Mouse (Mus musculus) hindbrain, embryonic 13.5 days (tissue): ENCODE data around the gene Gm20458. TPM values are rescaled to one million over a fixed set of nuclear protein-coding genes. Genes with fewer than 3 reads are reported as not detected.

Experiments used
- ATAC-seq: fragments of 200-750 bp; cut with Nextera tagmentation; 2 replicates; pipeline ENCODE4 v1.8.0; 2017; ENCODE audit warnings: moderate TSS enrichment; ENCODE audit not compliant: low FRiP score
- H3K27ac ChIP-seq: fragments of 300-500 bp; sonication (generic); 2 replicates; pipeline ENCODE4 v1.5.1; 2015; ENCODE audit warnings: inconsistent platforms, mild to moderate bottlenecking, moderate library complexity
- H3K27me3 ChIP-seq: fragments of 300-500 bp; sonication (generic); 2 replicates; pipeline ENCODE4 v1.6.1; 2015; ENCODE audit warnings: mild to moderate bottlenecking, inconsistent platforms
- H3K36me3 ChIP-seq: fragments of 300-500 bp; sonication (generic); 2 replicates; pipeline ENCODE4 v1.6.1; 2015; ENCODE audit warnings: mild to moderate bottlenecking, inconsistent platforms
- H3K4me1 ChIP-seq: fragments of 300-500 bp; sonication (generic); replicated peaks from 2 replicates; pipeline ENCODE4 v1.6.1; 2015; ENCODE audit warnings: inconsistent platforms
- H3K4me2 ChIP-seq: fragments of 300-500 bp; sonication (generic); 2 replicates; pipeline ENCODE4 v1.6.1; 2015; ENCODE audit warnings: inconsistent platforms, mild to moderate bottlenecking, moderate library complexity
- H3K4me3 ChIP-seq: fragments of 300-500 bp; sonication (generic); 2 replicates; pipeline ENCODE4 v1.5.1; 2015; ENCODE audit warnings: mild to moderate bottlenecking, inconsistent platforms
- H3K9ac ChIP-seq: fragments of 300-500 bp; sonication (generic); 2 replicates; pipeline ENCODE4 v1.6.1; 2015; ENCODE audit warnings: mild to moderate bottlenecking, inconsistent platforms
- H3K9me3 ChIP-seq: fragments of 300-500 bp; sonication (generic); 2 replicates; pipeline ENCODE4 v1.6.1; 2016; ENCODE audit warnings: inconsistent platforms
- WGBS: fragments of 180-500 bp; shearing (Covaris S2); methylation state at CpG from one replicate; pipeline ENCODE4 v1.1.7; 2015; 5-methylcytosine and 5-hydroxymethylcytosine counted together
- polyA plus RNA-seq: library from polyadenylated mRNA; unstranded; fragments of >200 nt; fragmentation: Nextera tagmentation; extraction: Ambion mirVana; gene quantifications from 2 replicates; pipeline ENCODE4 v1.2.1, GENCODE M21; 2015

The Gm20458 gene
- 5.0 and 5.9 TPM in 2 replicates for polyA plus RNA-seq

DNA sequence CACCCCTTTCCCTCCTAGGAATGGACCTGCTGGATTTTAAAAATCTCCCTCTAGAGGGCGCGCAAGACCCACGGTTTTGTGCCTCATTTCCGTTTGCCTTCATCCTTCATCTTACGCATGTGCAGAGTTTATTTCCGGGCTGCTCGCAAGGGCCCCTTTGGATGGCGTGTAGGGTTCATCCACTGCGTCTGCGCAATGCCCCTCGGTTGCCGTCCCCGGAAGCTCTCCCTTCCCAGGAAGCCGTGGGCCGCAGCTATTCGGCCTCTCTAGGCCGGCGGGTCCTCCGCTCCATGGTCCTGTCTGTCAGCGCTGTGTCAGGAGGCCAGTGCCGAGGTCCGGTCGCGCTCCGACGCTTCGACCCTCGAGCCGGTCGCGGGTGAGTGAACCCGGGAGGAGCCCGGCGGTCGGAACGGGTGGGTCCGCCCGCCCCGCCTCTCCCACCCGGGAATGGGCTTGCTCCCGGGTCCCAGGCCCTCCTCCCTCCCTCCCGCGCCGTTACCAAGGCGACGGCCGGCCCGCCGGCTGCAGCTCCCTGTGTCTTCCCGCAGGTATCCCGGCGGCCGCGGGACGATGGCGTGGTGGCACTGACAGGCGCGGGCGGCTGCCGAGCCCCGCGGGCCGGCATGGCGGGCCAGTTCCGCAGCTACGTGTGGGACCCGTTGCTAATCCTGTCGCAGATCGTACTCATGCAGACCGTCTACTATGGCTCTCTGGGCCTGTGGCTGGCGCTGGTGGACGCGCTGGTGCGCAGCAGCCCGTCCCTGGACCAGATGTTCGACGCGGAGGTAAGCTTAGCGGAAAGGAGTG lies at the start of gene Gm20458:
Gene Gm20458 (plus strand): TSS at position 223 of the 807 bp plus-strand sequence.
- Histone ChIP-seq H3K9ac (peak within 1 kb of the TSS; percentile 89), H3K36me3 (peaks cover 32% of the 10 kb centered on the region), H3K4me1 (peaks cover 28% of the 10 kb centered on the region), H3K27me3 (no peaks in the 10 kb centered on the region), H3K9me3 (no peaks in the 10 kb centered on the region), H3K4me2 (peak within 1 kb of the TSS; percentile 82), H3K4me3 (peak within 1 kb of the TSS; percentile 93), H3K27ac (peak within 1 kb of the TSS; percentile 94)
- under 1% methylated on average over 76 of the region's 79 CpGs for WGBS
- peak; percentile 98 for ATAC-seq

DNA sequence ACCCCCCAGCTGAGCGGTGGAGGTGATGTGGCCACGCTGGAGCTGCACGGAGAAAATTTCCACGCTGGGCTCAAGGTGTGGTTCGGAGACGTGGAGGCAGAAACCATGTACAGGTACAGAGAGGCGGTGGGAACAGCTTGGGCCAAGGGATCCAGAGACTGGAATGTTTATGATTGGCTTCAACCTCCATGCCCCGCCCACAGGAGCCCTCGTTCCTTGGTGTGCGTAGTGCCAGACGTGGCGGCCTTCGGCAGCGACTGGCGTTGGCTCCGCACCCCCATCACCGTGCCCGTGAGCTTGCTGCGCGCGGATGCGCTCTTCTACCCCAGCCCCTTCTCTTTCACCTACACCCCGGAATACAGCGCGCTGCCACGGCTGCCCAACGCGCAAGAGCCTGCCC lies 46.6 kb upstream of the Gm20458 start:
- no peak for ATAC-seq
- Histone ChIP-seq H3K36me3 (no peaks in the 10 kb centered on the region), H3K4me3 (peak overlapping the region; percentile 24), H3K9me3 (no peaks in the 10 kb centered on the region), H3K27me3 (peaks cover 38% of the 10 kb centered on the region), H3K27ac (no peak overlapping the region), H3K4me1 (0 out of 2 replicates have a peak, but pooled peaks cover 4% of the 10 kb centered on the region), H3K9ac (peak overlapping the region; percentile 49), H3K4me2 (peak overlapping the region; percentile 47)
- 28% methylated on average over 28 of the region's 28 CpGs for WGBS

DNA sequence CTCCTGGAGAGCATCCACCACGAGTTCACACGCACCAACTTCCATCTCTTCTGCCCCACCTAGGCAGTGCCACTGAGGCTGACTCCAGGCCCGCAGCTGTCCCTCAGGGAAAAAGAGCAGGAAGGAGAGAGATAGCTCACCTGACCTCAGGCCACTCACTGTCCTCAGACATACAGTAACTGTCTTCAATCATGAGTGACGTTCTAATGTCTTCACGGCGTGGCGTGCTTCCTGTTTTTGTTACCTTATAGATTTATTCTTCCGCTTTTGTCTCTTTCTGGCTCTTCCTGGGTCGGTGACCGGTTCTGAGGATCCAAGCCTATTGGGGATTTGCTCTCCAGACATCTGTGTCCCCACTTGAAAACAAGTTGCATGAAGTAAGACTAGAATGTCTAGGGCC lies 46.2 kb upstream of the Gm20458 start:
- H3K27ac ChIP-seq = no peak overlapping the region
- WGBS = 80% methylated on average over 10 of the region's 10 CpGs
- 0 out of 2 replicates have a peak, but pooled peaks cover 4% of the 10 kb centered on the region for H3K4me1 ChIP-seq
- no peaks in the 10 kb centered on the region for H3K36me3 ChIP-seq
- peaks cover 35% of the 10 kb centered on the region for H3K27me3 ChIP-seq
- H3K9me3 ChIP-seq = no peaks in the 10 kb centered on the region
- ATAC-seq = no peak
- H3K4me2 ChIP-seq = peak overlapping the region; percentile 47
- peak overlapping the region; percentile 24 for H3K4me3 ChIP-seq
- H3K9ac ChIP-seq = peak overlapping the region; percentile 49

DNA sequence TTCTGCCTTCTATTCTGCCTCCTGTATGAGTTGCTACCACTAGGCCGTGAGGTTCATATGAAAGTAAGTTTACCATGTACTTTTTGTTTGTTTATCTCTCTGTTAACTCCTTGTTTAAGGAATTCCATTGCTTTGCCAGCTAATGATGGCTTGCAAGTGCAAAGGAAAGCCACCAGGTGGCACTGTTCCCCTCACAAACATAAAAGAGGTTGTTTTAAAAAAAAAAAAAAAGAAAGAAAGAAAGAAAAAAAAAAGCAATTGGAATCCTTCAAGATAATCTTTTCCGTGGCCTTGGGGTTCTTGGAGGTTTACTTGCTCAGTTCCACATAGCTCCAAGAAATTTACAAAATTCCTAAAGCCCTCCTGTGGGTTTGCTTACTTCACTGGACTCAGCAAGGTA lies 43.6 kb upstream of the Gm20458 start:
- H3K4me2 ChIP-seq = no peak overlapping the region
- H3K27ac ChIP-seq = no peak overlapping the region
- H3K27me3 ChIP-seq = peaks cover 20% of the 10 kb centered on the region
- no peak overlapping the region for H3K4me3 ChIP-seq
- H3K36me3 ChIP-seq = no peaks in the 10 kb centered on the region
- no peaks in the 10 kb centered on the region for H3K9me3 ChIP-seq
- WGBS = 2% methylated on average over 2 of the region's 2 CpGs
- ATAC-seq = no peak
- H3K4me1 ChIP-seq = 0 out of 2 replicates have a peak, but pooled peaks cover 4% of the 10 kb centered on the region
- no peak overlapping the region for H3K9ac ChIP-seq

DNA sequence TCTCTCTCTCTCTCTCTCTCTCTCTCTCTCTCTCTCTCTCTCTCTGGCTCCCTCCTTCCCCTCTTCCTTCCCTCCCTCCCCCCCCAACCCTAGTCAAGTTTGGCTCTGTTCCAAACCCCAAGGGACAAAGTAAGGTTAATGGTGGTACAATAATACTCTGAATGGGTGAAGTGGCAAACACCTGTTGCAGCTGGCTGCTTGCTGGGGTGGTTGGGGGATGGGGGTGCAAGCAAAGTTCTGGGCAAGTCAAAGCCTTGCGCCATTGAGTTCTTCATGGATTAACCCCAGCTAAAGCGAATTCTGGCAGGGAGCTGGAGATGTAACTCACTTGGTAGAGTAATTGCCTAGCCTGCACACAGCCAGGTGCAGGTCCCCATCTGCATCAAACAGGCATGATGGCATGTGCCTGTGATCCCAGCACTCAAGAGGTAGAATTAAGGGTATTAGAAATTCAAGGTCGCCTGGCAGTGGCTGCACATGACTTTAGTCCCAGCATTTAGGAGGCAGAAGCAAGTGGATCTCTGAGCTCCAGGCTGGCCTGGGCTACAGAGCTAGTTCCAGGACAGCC lies 42.4 kb upstream of the Gm20458 start:
- no peak for ATAC-seq
- peaks cover 20% of the 10 kb centered on the region for H3K27me3 ChIP-seq
- no peaks in the 10 kb centered on the region for H3K9me3 ChIP-seq
- no peak overlapping the region for H3K9ac ChIP-seq
- WGBS = 21% methylated on average over 3 of the region's 3 CpGs
- no peak overlapping the region for H3K4me3 ChIP-seq
- H3K4me1 ChIP-seq = 0 out of 2 replicates have a peak, but pooled peaks cover 4% of the 10 kb centered on the region
- H3K27ac ChIP-seq = no peak overlapping the region
- H3K4me2 ChIP-seq = no peak overlapping the region
- H3K36me3 ChIP-seq = no peaks in the 10 kb centered on the region

DNA sequence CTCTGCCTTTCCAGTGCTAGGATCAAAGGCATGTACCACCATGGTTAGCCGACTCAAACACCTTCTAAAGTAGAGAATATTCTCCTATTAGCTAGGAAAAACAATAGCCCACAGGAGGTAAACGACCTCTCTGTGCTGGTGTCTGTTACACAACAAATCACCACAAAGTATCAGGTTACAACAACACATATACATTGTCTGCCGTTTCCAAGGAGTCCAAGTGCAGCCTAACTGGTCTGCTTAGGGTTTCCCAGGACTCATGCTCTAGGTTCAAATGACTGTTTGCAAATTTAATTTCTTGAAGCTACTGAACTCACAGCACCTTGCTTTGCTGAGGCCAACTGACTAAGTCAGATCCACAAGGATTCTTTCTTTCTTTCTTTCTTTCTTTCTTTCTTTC lies 41.3 kb upstream of the Gm20458 start:
- no peak overlapping the region for H3K4me3 ChIP-seq
- H3K9ac ChIP-seq = no peak overlapping the region
- H3K4me2 ChIP-seq = no peak overlapping the region
- no peaks in the 10 kb centered on the region for H3K36me3 ChIP-seq
- no peaks in the 10 kb centered on the region for H3K9me3 ChIP-seq
- no peak for ATAC-seq
- peaks cover 10% of the 10 kb centered on the region; the same call in 1 of the 2 replicates for H3K27me3 ChIP-seq
- H3K4me1 ChIP-seq = no peaks in the 10 kb centered on the region
- no peak overlapping the region for H3K27ac ChIP-seq
- 3% methylated on average over 3 of the region's 3 CpGs for WGBS

DNA sequence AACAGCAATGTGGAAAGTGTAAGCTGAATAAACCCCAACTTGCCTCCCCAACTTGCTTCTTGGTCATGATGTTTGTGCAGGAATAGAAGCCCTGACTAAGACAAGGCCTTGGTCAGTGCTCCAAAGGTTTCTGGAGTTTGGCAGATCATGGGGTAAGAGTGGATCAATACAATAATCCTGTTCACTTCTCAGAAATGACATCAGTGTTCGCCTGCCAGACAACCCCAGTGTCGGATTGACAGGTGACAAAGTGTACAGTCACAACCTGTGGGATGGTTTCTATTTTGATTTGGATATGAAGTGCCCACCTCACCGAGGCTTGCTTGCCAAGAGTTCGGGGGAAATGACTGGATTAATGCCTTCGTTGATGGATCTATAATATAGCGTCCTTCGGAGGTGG lies 39.5 kb upstream of the Gm20458 start:
- H3K4me3 ChIP-seq = no peak overlapping the region
- H3K9me3 ChIP-seq = no peaks in the 10 kb centered on the region
- no peaks in the 10 kb centered on the region for H3K36me3 ChIP-seq
- no peak overlapping the region for H3K27ac ChIP-seq
- H3K4me2 ChIP-seq = no peak overlapping the region
- H3K27me3 ChIP-seq = peaks cover 4% of the 10 kb centered on the region; the same call in 1 of the 2 replicates
- WGBS = 94% methylated on average over 7 of the region's 7 CpGs
- no peaks in the 10 kb centered on the region for H3K4me1 ChIP-seq
- no peak overlapping the region for H3K9ac ChIP-seq
- no peak for ATAC-seq

DNA sequence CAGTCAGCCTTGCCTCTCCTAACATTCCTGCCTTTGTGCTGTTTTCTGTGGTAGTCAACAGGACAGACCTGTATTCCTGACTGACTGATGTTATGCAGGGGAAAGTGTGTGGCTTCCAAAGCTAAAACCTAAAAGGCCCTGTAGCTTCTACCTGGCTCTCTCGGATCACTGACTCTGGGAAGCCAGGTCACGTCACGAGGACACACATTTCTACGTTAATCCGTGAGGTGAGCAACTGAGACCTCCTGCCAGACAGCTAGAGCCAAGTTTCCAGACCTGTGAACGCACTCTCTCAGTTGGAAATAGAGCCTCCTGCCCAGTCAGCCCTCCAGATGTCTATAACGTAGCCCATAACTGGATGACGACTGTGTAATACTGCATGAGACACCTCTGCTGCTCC lies 38.8 kb upstream of the Gm20458 start:
- H3K36me3 ChIP-seq = no peaks in the 10 kb centered on the region
- no peak for ATAC-seq
- no peaks in the 10 kb centered on the region for H3K9me3 ChIP-seq
- H3K4me3 ChIP-seq = no peak overlapping the region
- peaks cover 4% of the 10 kb centered on the region; the same call in 1 of the 2 replicates for H3K27me3 ChIP-seq
- no peak overlapping the region for H3K4me2 ChIP-seq
- no peak overlapping the region for H3K27ac ChIP-seq
- H3K9ac ChIP-seq = no peak overlapping the region
- no peaks in the 10 kb centered on the region for H3K4me1 ChIP-seq
- 94% methylated on average over 8 of the region's 8 CpGs for WGBS

DNA sequence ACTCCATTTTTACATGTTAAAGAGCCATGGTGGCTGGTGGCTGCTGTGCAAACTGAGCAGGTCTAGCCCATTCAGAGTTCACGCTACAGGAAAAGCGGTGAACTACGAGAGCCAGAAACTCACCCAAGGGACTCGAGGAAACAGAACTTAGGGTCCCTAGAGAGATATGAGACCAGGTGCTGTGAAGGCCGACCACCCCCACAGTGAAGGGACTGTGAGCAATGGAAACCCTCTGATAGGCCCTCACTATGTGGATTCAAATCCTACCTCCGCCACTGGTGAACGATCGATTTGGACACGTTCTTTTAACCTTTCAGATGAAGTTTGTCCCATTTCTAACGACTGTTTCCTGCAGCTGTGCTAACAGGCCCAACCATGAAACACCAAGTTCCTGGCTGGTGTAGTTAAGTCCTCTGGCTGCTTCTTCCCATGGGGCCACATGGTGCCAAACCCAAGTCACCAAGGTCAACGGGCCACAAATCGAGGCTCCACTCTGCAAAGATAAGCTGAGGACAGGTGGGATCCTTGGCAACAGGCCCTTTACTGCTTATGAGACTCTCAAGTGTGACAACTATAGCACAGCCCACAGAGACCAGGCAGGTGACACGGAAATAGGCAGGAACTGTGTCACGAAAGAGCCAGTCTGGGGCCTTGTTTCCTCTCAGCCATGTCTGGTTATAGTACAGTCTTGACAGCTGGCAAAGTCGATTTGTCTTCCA lies 37.9 kb upstream of the Gm20458 start:
- WGBS = 92% methylated on average over 15 of the region's 15 CpGs
- no peaks in the 10 kb centered on the region for H3K36me3 ChIP-seq
- no peak overlapping the region for H3K4me3 ChIP-seq
- ATAC-seq = no peak
- H3K27me3 ChIP-seq = peaks cover 4% of the 10 kb centered on the region; the same call in 1 of the 2 replicates
- no peak overlapping the region for H3K27ac ChIP-seq
- H3K9ac ChIP-seq = no peak overlapping the region
- H3K9me3 ChIP-seq = no peaks in the 10 kb centered on the region
- no peaks in the 10 kb centered on the region for H3K4me1 ChIP-seq
- no peak overlapping the region for H3K4me2 ChIP-seq

DNA sequence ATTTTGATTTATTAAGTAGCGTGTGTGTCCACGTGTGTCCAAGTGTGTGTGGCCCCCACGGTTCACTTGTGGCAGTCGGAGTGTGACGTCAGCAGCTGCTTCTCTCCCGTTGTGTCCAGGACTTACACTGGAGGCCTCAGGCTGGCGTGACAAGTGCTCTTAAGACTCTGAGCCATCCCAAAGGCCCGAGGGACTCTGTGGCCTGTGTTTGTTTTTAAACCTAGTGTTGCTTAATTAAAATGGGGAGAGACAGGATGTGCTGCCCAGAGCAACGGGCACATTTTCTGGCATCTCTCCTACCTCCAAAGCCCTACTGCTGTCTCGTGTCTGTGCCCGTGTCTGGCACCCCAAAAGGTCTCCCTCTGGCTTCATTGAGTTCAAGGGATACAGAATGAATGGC lies 37.3 kb upstream of the Gm20458 start:
- H3K27me3 ChIP-seq = peaks cover 4% of the 10 kb centered on the region; the same call in 1 of the 2 replicates
- no peaks in the 10 kb centered on the region for H3K9me3 ChIP-seq
- ATAC-seq = no peak
- no peak overlapping the region for H3K9ac ChIP-seq
- no peaks in the 10 kb centered on the region for H3K36me3 ChIP-seq
- H3K4me2 ChIP-seq = no peak overlapping the region
- no peaks in the 10 kb centered on the region for H3K4me1 ChIP-seq
- H3K4me3 ChIP-seq = no peak overlapping the region
- H3K27ac ChIP-seq = no peak overlapping the region
- 86% methylated on average over 11 of the region's 11 CpGs for WGBS

DNA sequence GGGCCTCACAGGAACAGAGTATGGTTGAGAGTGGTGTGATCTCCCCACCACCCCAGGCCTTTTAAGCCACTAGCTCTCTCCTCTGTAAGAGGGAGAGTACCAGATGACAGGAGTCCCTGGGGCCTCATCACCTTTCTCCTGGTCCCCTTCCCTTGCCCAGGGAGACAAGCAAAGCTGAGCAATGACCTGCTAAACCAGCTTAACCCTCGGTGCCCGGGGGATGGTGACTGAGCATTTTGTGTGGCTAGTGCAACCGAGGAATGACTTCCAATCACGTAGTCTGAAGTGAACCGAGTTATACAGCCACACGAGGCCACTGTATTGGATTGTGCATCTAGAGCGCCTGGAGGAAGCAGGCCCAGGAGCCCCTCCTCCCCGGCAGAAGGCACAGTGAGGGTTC lies 36.4 kb upstream of the Gm20458 start:
- no peaks in the 10 kb centered on the region for H3K9me3 ChIP-seq
- ATAC-seq = no peak
- H3K27ac ChIP-seq = no peak overlapping the region
- 91% methylated on average over 8 of the region's 8 CpGs for WGBS
- no peak overlapping the region for H3K9ac ChIP-seq
- no peaks in the 10 kb centered on the region for H3K36me3 ChIP-seq
- H3K4me3 ChIP-seq = no peak overlapping the region
- no peak overlapping the region for H3K4me2 ChIP-seq
- peaks cover 1% of the 10 kb centered on the region; the same call in 1 of the 2 replicates for H3K27me3 ChIP-seq
- no peaks in the 10 kb centered on the region for H3K4me1 ChIP-seq

DNA sequence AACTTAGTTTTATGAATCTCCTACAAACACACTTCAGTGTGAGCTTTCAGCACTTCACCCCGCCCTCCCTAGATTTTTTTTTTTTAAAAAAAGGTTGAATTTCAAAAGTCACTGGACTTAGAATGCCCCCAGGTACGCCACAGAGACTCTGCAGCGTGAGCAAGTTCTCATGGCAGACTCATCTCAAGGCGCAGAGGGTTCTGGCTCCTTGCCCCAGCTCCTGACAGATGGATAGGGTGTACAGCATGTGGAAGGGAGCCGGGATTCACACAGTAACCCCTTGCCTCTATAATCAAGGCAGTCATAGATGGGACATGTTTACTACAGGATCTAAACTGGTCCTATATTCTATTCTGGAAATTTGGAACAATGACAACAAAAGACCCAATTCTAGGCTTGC lies 35.4 kb upstream of the Gm20458 start:
- WGBS = 89% methylated on average over 5 of the region's 5 CpGs
- Histone ChIP-seq H3K9ac (no peak overlapping the region), H3K27me3 (peaks cover 6% of the 10 kb centered on the region; the same call in 1 of the 2 replicates), H3K27ac (no peak overlapping the region), H3K9me3 (no peaks in the 10 kb centered on the region), H3K4me2 (no peak overlapping the region), H3K36me3 (no peaks in the 10 kb centered on the region), H3K4me1 (no peaks in the 10 kb centered on the region), H3K4me3 (no peak overlapping the region)
- ATAC-seq = no peak
